Mouse (Mus musculus) left cerebral cortex, adult 11 months (tissue): ENCODE data around the gene Lrba.

Source experiments
- DNase-seq: peaks from one replicate; pipeline ENCODE4 v3.0.0; 2022; ENCODE audit warnings: low spot score

The Lrba gene

DNA sequence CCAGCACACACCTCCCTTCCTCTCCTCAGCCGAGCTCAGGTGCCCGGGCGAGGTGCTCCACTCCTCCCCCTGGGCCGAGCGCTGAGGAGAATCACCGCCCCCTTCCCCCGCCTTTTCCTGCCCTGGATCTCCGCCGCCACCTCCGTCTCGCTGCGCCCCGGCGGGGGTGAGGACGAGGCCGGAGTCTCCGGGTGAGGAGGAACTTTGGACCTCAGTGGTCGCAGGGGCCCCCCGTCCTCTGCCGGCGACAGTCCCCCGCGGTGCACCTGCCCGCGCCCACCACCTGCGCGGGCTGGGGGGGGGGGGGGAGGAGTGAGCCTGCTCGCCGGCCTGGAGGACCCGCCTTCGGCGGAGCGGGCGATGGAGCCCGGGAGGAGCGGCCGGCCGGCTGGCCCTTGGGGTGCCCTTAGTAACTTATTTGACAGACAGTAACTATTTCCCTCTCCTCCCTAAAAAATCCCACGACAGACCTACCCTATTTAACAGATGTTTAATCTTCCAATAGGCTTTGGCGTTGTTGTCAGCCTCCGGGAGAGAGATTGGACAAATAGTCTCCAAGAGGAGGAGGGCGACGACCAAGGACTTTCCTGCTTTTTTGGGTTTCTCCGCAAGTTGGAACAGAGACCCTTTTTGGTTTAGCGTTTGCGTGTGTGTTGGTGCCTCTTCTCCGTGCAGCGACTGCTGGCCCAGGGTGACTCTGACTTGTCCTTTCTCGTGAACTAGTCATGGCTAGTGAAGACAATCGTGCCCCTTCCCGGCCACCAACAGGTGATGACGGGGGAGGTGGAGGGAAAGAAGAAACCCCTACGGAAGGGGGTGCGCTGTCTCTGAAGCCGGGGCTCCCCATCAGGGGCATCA, at the start of gene Lrba:
Gene Lrba (plus strand): TSS at position 117 of the 858 bp plus-strand sequence.
- peak; percentile 34 for DNase-seq

- DNase-seq = no peak
These were observed 44.8 kb upstream of the Lrba start for GRCm38 (mm10) chr3:86179714-86180113.

GRCm38 (mm10) chr3:86181107-86181506, 43.4 kb upstream of the Lrba start:
- DNase-seq = no peak

- no peak for DNase-seq
These were observed 39.9 kb upstream of the Lrba start for GRCm38 (mm10) chr3:86184546-86184945.

DNA sequence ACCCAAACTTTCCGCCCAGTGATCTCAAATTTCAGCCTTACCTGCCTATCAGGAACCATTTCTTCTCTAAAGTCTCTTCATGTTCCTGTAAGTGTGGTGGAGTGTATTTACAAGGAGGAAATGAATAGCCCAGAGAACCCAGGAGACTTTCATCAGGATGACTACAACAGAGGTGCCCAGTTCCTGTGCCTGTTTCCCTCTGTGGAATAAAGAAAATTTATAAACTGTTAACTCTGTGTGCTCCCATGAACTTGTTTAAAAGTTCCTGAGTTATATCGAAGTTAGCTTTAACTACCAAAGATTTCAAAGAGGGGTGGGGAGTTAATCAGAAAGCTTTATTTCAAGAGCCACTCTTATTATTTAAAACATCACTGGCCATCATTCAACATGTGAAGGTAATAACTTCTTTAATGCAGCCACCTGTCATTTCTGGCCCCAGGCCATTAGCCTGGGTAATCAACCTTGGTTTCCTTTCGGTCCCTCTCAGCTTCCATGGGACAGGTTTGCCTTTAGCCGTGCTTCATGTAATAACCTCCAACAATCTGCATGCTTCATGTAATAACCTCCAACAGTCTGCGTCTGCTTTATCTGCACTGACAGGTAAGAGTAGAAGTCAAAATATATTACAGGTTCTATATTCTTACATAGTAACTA, 36.6 kb upstream of the Lrba start:
- DNase-seq = no peak

GRCm38 (mm10) chr3:86195981-86196380, 28.5 kb upstream of the Lrba start:
- DNase-seq = peak; percentile 43

GRCm38 (mm10) chr3:86196471-86196870, 28.0 kb upstream of the Lrba start:
- no peak for DNase-seq

GRCm38 (mm10) chr3:86201645-86202175, 22.8 kb upstream of the Lrba start:
- no peak for DNase-seq

DNA sequence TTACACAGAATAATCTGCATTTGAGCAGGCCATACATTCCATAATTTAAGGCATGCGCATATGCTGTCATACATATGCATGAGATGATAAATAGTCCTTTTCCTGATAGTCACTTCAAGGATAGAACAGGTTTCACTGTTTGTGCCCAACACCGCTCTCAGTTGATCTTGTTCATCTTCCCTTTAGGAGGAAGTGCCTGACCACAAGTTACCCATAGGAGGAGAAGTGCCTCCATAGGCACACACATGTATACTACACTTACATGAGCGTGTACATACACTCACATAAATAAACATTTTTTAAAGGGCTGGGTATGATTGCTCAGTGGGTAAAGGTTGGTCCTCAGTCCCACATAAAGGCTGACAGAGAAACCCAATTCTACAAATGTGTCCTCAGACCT, 22.0 kb upstream of the Lrba start:
- DNase-seq = no peak

DNA sequence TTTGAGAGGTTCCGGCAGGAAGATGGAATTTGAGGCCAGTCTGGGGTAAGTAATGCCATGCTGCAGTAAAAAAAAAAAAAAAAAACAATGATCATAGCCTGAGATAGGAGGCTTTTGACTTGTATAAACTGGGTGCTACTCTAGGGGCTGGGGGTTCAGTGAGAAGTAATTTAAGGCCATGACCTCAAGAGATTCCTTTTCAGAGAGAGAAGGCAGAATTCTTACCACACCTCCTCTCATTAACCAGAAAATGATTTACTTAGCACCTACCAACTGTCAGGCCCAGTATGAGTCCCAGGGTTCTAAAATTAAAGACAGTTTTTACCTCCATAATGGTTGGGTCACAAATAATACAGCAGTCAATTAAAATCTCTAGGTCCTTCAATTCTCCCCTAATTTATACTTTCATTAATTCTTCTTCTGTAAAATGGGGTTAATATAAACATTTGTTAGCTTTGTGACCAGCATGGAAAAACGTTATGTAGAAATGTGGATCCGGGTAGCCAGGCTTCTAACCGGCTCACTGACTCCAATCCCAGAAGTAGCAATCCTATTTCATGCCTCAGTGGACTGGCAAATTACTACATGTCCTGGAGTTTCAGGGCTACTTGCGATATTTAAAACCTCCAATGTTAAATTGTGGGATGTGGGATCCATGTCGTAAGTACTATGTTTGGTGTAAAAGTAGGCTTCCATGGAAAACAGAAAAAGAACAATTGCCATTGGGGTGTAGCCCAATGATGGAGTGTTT, 19.7 kb upstream of the Lrba start:
- DNase-seq = no peak

DNA sequence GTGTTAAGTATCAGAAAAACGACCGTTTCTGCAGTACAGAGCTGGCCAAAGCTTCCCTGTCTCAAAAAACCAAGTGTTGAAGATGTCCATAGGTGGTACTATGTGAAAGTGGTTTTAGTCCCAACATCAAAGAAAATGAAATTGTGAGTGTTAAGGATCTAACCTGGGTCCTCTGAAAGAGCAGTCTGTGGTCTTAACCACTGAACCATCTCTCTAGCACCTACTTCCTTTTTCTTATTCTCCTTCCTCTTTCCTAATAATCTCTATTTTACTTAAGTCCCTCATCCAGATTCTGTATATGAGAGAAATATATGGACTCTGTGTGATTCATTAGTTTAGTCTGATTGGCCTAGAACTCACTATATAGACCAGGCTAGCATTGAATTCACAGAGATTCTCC, 17.9 kb upstream of the Lrba start:
- no peak for DNase-seq

DNA sequence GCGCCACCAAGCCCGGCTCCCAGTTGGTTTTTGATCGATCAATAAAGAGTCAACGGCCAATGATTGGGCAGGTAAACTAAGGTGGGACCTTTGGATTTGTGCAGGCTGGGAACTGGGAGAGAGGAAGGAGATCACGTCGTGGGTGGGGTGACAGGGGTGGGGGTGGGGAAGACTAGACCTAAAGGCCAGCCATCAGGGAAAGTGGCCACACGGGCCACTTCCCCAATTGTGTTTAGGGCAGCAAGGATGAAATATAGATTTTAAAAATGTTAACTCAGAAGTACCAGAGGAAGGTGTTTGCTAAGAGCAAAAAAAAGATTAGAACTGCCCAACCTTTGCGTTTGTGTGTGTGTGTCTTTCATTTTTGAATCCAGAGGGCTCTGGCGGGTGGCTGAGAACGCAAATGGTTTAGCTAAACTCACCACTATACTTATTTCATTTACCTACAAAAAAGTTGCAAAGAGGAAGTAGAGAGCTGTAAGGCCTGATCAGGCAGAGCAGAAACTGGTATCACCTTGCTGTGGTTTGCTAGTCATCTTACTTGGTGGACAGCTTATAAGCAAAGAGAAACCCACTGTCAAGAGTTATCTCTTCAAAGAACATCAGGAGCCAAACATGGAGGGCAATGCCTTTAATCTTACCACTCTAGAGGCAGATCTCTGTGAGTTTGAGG, 14.1 kb upstream of the Lrba start:
- no peak for DNase-seq

DNA sequence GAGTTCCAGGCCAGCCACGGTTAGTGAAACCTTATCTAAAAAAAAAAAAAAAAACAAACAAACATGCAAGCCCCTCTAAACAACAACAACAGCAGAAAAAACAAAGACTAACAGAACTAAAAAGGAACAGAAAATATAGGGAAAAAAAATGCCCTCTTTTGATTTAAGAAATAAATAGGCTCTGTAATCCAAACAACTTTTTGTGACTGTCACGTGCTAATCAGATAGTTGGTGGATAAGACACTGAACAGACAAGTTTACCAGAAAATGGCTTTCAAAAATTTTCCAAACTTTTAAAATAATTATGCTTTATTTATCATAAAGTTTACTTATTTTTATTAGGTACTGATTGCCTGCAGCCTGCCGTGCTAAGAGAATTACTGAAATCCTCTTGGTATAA, 13.5 kb upstream of the Lrba start:
- no peak for DNase-seq

GRCm38 (mm10) chr3:86214248-86214647, 10.2 kb upstream of the Lrba start:
- DNase-seq = no peak

DNA sequence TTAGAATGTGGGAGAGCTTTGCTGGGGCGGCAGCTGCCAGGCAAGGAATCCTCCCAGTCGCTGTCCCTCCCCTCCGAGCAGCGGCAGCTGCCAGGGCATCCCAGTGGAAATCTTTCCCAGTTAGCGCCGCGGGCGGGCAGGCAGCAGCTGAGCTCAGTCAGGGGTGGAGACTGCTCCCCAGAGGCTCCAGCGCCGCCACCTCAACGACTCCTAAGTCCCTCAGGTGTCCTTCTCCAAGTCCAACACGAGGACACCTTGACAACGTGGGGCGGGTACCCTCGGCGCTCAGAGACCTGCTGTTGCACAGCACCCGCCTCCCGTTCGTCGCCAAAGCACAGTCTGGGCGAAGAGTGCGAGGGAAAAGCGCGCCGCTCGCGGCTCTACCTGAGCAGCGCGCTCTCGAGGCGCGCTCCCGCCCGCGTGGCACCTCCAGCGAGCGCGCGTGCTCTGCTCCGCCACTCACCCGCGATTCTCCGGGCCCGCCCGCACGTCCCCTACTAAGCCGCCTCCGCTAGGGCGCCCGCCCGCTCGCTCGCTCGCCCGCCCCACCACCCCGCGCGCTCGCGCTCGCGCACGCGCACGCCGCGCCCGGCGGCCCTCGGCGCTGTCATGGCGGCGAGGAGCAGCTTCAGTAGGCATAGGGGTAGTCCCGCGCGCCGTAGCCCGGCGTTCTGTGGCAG, 706 bp upstream of the Lrba start:
- peak; percentile 76 for DNase-seq

DNA sequence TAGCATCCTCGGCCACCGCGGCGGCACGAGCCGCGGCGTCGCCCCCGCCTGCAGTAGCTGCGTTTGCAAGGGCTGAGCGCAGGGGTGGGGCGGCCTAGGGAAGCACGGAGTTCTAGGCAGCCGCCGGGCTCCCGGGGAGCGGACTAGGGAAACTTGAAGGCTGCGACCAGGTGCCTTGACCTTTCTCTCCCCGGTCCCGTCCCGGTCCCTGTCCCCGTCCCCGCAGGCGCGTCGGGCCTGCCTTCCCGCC, 241 bp upstream of the Lrba start:
- no peak for DNase-seq

GRCm38 (mm10) chr3:86231532-86232086, 7.1 kb downstream of the Lrba start:
- DNase-seq = no peak

- DNase-seq = no peak
These were observed 22.7 kb downstream of the Lrba start for GRCm38 (mm10) chr3:86247193-86247592.

- DNase-seq = no peak
These were observed 26.7 kb downstream of the Lrba start for GRCm38 (mm10) chr3:86251212-86251611.

DNA sequence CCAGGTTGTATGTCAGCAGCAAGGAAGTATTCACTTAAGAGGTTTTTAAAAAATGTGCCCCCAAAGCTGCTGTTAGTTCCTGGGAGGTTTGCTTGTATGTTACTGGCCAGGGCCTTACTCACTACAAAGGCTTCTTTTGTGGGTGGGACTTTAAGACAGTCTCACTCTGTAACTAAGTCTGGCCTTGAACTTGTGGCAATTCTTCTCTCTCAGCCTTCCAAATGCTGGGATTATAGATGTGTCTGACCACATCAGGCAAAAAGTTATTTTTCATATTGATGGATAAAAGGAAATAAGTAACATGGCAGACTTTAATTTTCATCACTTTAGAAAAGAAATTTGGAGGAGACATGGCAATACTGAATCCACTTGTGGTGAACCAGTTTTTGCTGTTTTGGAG, 28.1 kb downstream of the Lrba start:
- no peak for DNase-seq

DNA sequence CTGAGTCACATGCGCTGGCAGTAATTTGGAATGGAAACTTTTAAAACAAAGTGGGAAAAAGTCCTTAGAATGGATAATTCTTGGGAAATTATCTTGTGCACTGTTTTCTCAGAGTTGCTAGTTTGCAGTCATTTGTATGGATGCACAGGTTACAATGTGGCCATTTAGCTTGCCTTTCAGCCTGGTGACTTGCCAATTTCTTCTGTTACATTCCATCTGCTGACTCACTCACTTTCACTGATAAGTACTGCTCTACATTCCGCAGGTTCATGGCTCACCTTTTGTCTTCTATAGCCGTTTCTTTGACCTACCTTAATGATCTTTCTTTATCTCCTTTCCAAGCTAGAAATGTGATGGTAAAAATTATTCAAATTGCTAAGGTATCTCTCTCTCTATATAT, 28.6 kb downstream of the Lrba start:
- no peak for DNase-seq
